Mouse (Mus musculus) midbrain, embryonic 13.5 days (tissue): Measurements from ENCODE around the gene Dph5. TPM values are rescaled to one million over a fixed set of nuclear protein-coding genes. Genes with fewer than 3 reads are reported as not detected.
A peak's percentile ranks its signal among the peaks of the same experiment; 100 is the strongest.

Source experiments
- ATAC-seq: fragments of 200-750 bp; cut with Nextera tagmentation; 2 replicates; pipeline ENCODE4 v1.8.0; 2017; ENCODE audit warnings: mild to moderate bottlenecking, moderate TSS enrichment, moderate library complexity
- H3K27ac ChIP-seq: fragments of 300-500 bp; sonication (generic); 2 replicates; pipeline ENCODE4 v1.5.1; 2015; ENCODE audit warnings: inconsistent platforms, mild to moderate bottlenecking, moderate library complexity
- H3K27me3 ChIP-seq: fragments of 300-500 bp; sonication (generic); 2 replicates; pipeline ENCODE4 v1.6.1; 2015; ENCODE audit warnings: mild to moderate bottlenecking, inconsistent platforms
- H3K36me3 ChIP-seq: fragments of 300-500 bp; sonication (generic); 2 replicates; pipeline ENCODE4 v1.6.1; 2015; ENCODE audit warnings: mild to moderate bottlenecking, inconsistent platforms
- H3K4me1 ChIP-seq: fragments of 300-500 bp; sonication (generic); replicated peaks from 2 replicates; pipeline ENCODE4 v1.6.1; 2015; ENCODE audit warnings: inconsistent platforms
- H3K4me2 ChIP-seq: fragments of 300-500 bp; sonication (generic); replicated peaks from 2 replicates; pipeline ENCODE4 v1.6.1; 2015; ENCODE audit warnings: moderate library complexity, mild to moderate bottlenecking, inconsistent platforms
- H3K4me3 ChIP-seq: fragments of 300-500 bp; sonication (generic); replicated peaks from 2 replicates; pipeline ENCODE4 v1.5.1; 2015; ENCODE audit warnings: mild to moderate bottlenecking, inconsistent platforms
- H3K9ac ChIP-seq: fragments of 300-500 bp; sonication (generic); replicated peaks from 2 replicates; pipeline ENCODE4 v1.6.1; 2015; ENCODE audit warnings: mild to moderate bottlenecking, inconsistent platforms
- H3K9me3 ChIP-seq: fragments of 300-500 bp; sonication (generic); 2 replicates; pipeline ENCODE4 v1.6.1; 2016; ENCODE audit warnings: mild to moderate bottlenecking, inconsistent platforms
- WGBS: fragments of 180-500 bp; shearing (Covaris S2); methylation state at CpG from one replicate; pipeline ENCODE4 v1.1.7; 2015; 5-methylcytosine and 5-hydroxymethylcytosine counted together
- polyA plus RNA-seq: library from polyadenylated mRNA; unstranded; fragments of >200 nt; fragmentation: Nextera tagmentation; extraction: Ambion mirVana; gene quantifications from 2 replicates; pipeline ENCODE4 v1.2.1, GENCODE M21; 2015

Gene Dph5
- polyA plus RNA-seq: 26.2 and 28.5 TPM in 2 replicates

DNA sequence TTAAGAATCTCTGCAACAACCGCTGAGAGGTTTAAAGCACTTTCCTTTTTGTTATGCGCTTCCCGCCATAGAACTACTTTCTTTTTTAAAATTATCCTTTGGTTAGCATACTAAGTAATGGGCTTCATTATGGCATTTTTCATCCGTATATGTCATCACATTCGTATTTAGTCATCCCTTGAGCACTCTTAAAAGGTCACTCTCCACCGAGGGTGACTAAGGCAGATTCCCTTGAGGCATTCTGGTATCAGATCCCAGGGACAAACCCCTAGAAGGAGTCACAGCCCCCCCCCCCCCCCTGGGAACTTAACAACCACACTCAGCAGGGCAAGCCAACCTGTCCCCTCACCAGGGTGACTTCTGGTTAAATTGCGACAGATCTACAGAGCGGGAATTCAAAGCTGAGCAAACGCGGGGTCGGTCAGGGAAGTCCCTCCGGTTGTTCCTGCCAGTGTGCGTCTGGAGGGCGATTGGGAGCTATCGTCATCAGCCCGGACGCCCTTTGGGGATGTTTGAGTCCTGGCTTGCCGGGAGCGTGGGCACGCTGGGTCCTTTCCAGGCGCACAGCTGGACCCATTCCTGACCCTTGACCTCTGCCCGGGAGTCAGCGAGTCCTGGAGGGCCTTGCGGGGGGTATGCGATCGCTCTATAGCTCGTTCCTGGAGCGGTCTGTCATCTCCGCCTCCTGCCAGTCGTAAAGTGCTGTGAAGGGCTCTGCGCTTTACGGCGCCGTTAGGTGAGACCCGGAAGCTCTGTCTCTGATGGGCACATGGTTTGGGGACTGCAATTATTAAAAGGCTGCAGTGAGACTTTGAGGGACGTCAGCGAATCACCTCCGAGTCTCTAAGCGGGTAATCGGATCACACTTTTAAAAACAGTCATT lies at the start of gene Dph5:
Gene Dph5 (plus strand): TSS at position 411 of the 883 bp plus-strand sequence.
- Histone ChIP-seq H3K27me3 (no peaks in the 10 kb centered on the region), H3K4me1 (peaks cover 13% of the 10 kb centered on the region), H3K4me2 (peak within 1 kb of the TSS; percentile 69), H3K9ac (peak within 1 kb of the TSS; percentile 81), H3K27ac (peak within 1 kb of the TSS; percentile 91), H3K4me3 (peak within 1 kb of the TSS; percentile 63), H3K36me3 (no peaks in the 10 kb centered on the region), H3K9me3 (no peaks in the 10 kb centered on the region)
- peak; percentile 97 for ATAC-seq
- WGBS: under 1% methylated on average over 40 of the region's 40 CpGs

DNA sequence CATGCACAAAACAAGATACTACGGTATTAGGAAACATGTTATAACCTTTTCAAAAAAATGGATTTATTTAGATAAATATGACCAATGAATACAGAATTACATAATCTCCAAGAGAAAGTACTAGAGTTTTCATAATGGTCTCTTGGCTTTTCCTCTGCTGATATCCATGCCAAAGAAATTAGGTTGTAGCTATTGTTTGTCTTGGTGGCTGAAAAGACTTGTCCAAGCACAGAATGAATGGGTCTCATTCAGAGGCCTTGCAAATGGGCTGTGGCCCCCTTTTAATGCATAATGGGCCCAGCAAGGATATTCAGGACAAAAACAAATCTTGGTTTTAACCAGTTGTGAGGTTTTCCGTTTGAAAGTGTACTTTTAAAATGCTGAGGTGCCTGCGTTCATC lies 43.1 kb upstream of the Dph5 start:
- H3K4me3 ChIP-seq: no peak overlapping the region
- no peak overlapping the region for H3K9ac ChIP-seq
- H3K9me3 ChIP-seq: no peaks in the 10 kb centered on the region
- H3K27ac ChIP-seq: no peak overlapping the region
- WGBS: 35% methylated on average over 3 of the region's 3 CpGs
- H3K4me1 ChIP-seq: 0 out of 2 replicates have a peak, but pooled peaks cover 2% of the 10 kb centered on the region
- no peaks in the 10 kb centered on the region for H3K36me3 ChIP-seq
- ATAC-seq: no peak
- H3K4me2 ChIP-seq: no peak overlapping the region
- no peaks in the 10 kb centered on the region for H3K27me3 ChIP-seq

DNA sequence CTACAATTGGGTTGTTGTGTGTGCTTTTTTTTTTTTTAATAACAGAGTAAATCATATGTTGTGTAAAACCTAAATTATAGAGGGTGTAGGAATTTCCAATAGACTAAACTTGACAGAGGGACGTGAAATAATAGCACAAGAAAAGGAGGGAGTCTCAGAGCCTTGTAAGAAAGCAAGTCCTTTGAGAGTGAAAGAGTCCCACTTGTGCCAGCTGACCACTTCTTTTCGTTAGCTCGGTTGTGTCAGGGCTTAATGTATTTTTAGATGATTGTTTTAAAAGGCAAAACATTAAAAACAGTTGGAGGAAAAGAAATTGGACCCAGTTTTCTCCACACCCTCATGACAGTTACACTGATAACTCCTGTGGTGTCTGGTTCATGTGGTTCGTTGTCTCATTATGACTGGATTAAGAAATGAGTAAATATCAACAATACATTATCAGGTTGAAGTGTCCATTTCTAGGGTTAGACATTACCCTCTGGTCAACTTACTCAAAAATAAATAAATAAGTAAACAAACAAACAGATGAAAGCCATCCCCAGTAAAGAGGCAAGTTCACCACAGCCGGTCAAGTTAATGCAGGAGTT lies 42.5 kb upstream of the Dph5 start:
- H3K27ac ChIP-seq: no peak overlapping the region
- no peaks in the 10 kb centered on the region for H3K27me3 ChIP-seq
- H3K4me1 ChIP-seq: 0 out of 2 replicates have a peak, but pooled peaks cover 2% of the 10 kb centered on the region
- no peak for ATAC-seq
- H3K4me2 ChIP-seq: no peak overlapping the region
- H3K9me3 ChIP-seq: no peaks in the 10 kb centered on the region
- no peaks in the 10 kb centered on the region for H3K36me3 ChIP-seq
- H3K4me3 ChIP-seq: no peak overlapping the region
- whole genome bisulfite sequencing: 61% methylated on average over 5 of the region's 5 CpGs
- no peak overlapping the region for H3K9ac ChIP-seq

DNA sequence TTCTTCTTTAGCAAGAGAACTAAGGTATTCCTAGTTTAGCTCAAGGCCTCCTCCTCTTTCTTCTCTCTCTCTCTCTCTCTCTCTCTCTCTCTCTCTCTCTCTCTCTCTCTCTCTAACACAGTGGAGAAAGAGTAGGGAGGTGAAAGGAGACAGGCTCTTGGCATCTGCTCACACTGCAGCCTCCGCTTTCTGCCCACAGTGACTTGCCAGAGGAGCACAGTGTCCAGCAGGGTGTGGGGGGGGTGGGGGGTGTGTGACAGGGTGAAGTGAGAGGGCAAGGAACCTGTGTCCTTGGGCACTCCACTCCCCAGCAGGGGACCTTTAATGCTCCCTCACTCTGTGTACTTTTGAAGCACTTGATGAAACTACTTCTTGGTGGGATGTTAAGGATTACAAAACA lies 41.9 kb upstream of the Dph5 start:
- H3K36me3 ChIP-seq: no peaks in the 10 kb centered on the region
- H3K27me3 ChIP-seq: no peaks in the 10 kb centered on the region
- no peak for ATAC-seq
- H3K9ac ChIP-seq: no peak overlapping the region
- H3K27ac ChIP-seq: no peak overlapping the region
- no peaks in the 10 kb centered on the region for H3K9me3 ChIP-seq
- no peak overlapping the region for H3K4me3 ChIP-seq
- H3K4me1 ChIP-seq: 0 out of 2 replicates have a peak, but pooled peaks cover 2% of the 10 kb centered on the region
- WGBS: 88% methylated on average over 1 of the region's 1 CpGs
- no peak overlapping the region for H3K4me2 ChIP-seq

DNA sequence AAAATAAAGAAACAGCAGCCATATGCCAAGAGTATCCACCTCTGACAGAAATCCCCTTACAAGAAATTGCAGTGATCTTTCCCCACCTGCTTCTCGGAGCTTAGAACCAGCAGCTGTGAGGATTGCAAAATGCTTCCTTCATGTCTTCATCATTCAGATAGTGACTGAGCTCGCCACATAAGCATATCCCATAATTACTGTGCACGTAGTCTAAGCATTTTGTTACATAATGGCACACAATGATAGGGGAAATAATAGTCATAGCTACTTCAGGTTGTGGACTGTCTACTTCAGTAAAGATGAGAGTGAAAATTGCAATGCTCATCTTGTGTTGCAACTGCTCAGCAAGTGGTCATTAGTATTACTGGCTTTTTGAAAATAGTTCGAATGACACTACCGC lies 41.5 kb upstream of the Dph5 start:
- Histone ChIP-seq H3K27ac (no peak overlapping the region), H3K4me1 (0 out of 2 replicates have a peak, but pooled peaks cover 2% of the 10 kb centered on the region), H3K9ac (no peak overlapping the region), H3K36me3 (no peaks in the 10 kb centered on the region), H3K27me3 (no peaks in the 10 kb centered on the region), H3K4me2 (no peak overlapping the region), H3K9me3 (no peaks in the 10 kb centered on the region), H3K4me3 (no peak overlapping the region)
- 85% methylated on average over 5 of the region's 5 CpGs for WGBS
- no peak for ATAC-seq

DNA sequence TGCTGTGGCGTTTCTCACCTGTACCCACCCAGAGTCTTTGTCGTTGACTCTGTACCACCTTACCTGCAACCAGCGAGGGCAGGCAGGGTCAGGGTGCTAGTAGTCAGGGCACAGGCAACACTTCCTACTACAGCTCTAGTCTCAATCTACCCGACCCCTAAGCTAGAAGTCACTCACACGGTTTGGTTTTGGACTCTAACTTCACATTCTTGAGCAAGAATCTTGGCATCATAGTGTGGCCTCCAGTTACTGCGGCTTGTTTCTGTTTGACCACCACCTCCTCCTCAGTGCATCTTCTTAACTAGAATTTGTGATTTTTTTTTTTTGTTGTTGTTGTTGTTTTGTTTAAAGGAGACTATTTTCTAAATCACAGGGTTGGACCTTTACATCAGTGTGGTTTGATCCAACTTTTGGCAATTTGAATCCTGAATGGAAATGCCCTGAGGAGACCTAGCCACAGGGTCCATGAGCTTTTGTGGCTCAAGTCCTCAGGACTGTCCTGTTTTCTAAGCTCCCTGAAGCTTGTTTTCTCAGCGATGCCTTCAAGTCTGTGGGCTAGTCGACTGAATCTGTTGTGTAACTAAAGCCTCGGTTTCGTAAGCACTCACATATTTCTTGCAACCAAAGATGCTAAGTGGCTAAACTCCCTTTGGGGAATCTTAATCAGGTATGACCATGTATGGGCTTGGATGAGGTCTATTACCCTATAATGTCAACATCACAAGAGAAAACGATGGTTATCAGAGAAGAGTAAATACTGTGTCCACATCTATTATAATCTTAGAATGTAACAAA lies 38.8 kb upstream of the Dph5 start:
- no peaks in the 10 kb centered on the region for H3K27me3 ChIP-seq
- ATAC-seq: no peak
- no peak overlapping the region for H3K4me3 ChIP-seq
- H3K9me3 ChIP-seq: no peaks in the 10 kb centered on the region
- no peak overlapping the region for H3K9ac ChIP-seq
- no peaks in the 10 kb centered on the region for H3K36me3 ChIP-seq
- 0 out of 2 replicates have a peak, but pooled peaks cover 2% of the 10 kb centered on the region for H3K4me1 ChIP-seq
- no peak overlapping the region for H3K4me2 ChIP-seq
- no peak overlapping the region for H3K27ac ChIP-seq
- 89% methylated on average over 11 of the region's 11 CpGs for WGBS

DNA sequence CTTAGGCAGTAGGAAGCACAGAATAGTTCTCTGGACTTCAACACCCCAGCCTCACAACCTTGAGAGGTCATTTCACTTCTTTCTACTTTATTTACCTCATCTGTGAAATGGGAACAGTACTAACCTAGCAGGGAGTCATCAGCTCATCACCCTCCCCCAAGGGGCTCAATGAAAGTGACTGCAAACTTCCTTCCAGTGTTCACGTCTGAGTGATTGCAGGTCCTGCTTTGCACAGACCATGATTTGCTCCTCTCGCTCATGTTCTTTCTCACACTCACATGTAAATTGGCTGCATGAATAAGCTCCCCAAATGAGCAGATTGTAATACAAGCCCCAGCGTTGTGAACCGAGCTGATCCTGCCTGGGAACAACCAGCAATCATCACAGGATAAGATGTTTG lies 36.7 kb upstream of the Dph5 start:
- no peak overlapping the region for H3K4me2 ChIP-seq
- no peaks in the 10 kb centered on the region for H3K27me3 ChIP-seq
- 65% methylated on average over 4 of the region's 4 CpGs for WGBS
- ATAC-seq: no peak
- no peaks in the 10 kb centered on the region for H3K9me3 ChIP-seq
- no peak overlapping the region for H3K4me3 ChIP-seq
- H3K9ac ChIP-seq: no peak overlapping the region
- H3K27ac ChIP-seq: no peak overlapping the region
- H3K36me3 ChIP-seq: no peaks in the 10 kb centered on the region
- H3K4me1 ChIP-seq: no peaks in the 10 kb centered on the region

DNA sequence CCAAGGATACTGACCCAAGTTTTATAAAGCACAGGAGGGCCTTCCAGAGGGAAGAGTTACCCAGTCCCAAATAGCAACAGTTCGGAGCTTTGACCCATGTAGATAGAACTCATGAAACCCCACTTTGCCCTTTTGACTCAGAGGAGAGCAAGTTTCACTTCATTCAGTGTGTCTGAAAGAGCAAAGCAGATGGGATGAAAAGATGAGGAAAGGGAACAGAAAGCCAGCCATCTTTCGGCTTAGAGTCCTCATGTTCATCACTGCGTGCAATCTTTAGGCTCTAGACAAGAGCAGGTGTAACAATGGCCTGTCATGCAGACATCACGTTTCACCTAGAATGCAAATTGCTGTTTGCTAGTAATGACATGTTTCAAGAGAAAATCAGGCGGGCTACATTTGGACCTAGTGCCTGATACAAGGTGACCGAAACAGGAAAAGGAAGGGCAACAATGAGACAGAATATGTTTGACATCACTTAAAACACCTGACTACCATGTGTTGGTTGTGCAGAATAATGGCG lies 32.9 kb upstream of the Dph5 start:
- H3K27me3 ChIP-seq: no peaks in the 10 kb centered on the region
- H3K9ac ChIP-seq: no peak overlapping the region
- no peak overlapping the region for H3K4me2 ChIP-seq
- no peaks in the 10 kb centered on the region for H3K9me3 ChIP-seq
- no peak for ATAC-seq
- 0 out of 2 replicates have a peak, but pooled peaks cover 10% of the 10 kb centered on the region for H3K4me1 ChIP-seq
- 94% methylated on average over 7 of the region's 7 CpGs for WGBS
- no peak overlapping the region for H3K27ac ChIP-seq
- H3K4me3 ChIP-seq: no peak overlapping the region
- H3K36me3 ChIP-seq: no peaks in the 10 kb centered on the region

DNA sequence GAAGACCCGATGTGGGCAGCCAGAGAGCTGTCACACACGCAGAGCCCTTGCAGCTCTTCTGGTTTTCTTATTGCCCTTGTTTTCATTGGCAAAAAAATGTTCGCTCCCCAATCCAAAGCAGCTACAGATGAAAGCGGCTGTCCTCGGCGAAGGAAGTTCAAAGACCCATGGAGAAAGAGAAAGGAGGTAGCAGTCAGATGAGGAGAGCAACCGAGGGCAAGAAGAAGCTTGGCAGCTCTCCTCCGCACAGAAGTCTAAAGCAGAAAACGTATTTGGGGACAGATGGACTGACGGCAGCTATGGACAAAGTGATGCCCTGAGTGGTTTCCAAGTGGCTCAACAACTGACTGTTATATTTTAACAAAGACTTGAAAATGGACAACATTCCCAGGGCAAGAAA lies 32.1 kb upstream of the Dph5 start:
- no peak overlapping the region for H3K4me3 ChIP-seq
- H3K4me2 ChIP-seq: no peak overlapping the region
- H3K27me3 ChIP-seq: no peaks in the 10 kb centered on the region
- 0 out of 2 replicates have a peak, but pooled peaks cover 10% of the 10 kb centered on the region for H3K4me1 ChIP-seq
- no peaks in the 10 kb centered on the region for H3K9me3 ChIP-seq
- ATAC-seq: no peak
- no peak overlapping the region for H3K27ac ChIP-seq
- H3K9ac ChIP-seq: no peak overlapping the region
- H3K36me3 ChIP-seq: no peaks in the 10 kb centered on the region
- WGBS: 53% methylated on average over 10 of the region's 10 CpGs

DNA sequence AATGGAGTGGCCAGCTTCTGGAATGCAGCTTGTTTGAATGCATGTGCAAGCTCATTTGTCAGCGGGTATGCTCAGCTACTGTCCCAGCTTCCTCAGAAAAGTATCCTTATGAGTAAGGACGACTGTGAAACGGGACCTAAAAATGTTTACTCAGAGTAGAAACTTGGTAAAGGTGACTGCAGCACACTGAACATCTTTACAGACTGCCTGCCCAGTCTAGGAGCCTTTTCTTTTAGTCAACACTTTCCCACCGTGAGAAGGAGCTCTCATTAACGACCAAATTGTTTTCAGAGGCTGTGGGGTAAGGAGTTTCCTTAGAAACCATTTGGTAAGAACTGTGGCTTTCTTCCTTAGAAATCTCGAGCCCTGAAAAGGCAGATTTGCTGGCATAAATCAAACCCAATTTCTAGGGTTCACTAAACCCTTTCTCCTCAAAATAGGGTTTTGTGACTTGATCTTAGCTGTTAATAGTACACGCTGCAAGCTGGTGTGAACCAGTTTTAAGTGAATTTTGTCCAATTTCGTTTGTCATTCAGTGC lies 31.1 kb upstream of the Dph5 start:
- Histone ChIP-seq H3K9me3 (no peaks in the 10 kb centered on the region), H3K9ac (no peak overlapping the region), H3K4me3 (no peak overlapping the region), H3K4me1 (0 out of 2 replicates have a peak, but pooled peaks cover 10% of the 10 kb centered on the region), H3K36me3 (no peaks in the 10 kb centered on the region), H3K4me2 (0 out of 2 replicates have a peak overlapping the region, but pooled peaks have one; percentile 13), H3K27ac (no peak overlapping the region), H3K27me3 (no peaks in the 10 kb centered on the region)
- WGBS: 7% methylated on average over 8 of the region's 8 CpGs
- peak; percentile 47; the same call in 1 of the 2 replicates for ATAC-seq

DNA sequence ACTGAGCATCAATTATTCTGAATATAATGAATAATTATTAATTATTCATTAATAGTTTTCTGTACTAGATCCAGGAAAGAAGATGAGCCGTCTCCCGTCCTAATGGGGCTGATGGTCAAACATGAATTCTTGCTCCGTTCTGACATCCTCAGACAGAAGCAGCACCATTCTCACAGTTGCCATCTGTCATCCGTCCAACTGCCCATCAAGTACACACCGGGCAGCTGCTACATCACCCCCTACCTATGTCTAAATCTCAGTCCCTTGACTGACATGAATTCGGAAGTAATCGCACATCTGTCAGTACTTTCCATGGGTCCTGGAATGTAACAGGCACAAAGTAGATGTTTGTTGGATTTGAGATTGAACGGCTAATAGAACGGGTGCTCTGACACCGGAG lies 30.2 kb upstream of the Dph5 start:
- Histone ChIP-seq H3K9ac (no peak overlapping the region), H3K4me3 (no peak overlapping the region), H3K4me2 (no peak overlapping the region), H3K9me3 (no peaks in the 10 kb centered on the region), H3K27ac (no peak overlapping the region), H3K4me1 (0 out of 2 replicates have a peak, but pooled peaks cover 10% of the 10 kb centered on the region), H3K27me3 (no peaks in the 10 kb centered on the region), H3K36me3 (no peaks in the 10 kb centered on the region)
- no peak for ATAC-seq
- 55% methylated on average over 10 of the region's 10 CpGs for WGBS
